Mouse (Mus musculus) embryonic facial prominence, embryonic 13.5 days (tissue): ENCODE data around the gene Fgf8. TPM values are rescaled to one million over a fixed set of nuclear protein-coding genes. Genes with fewer than 3 reads are reported as not detected.
A peak's percentile ranks its signal among the peaks of the same experiment; 100 is the strongest.

ENCODE experiments used
- ATAC-seq: fragments of 200-750 bp; cut with Nextera tagmentation; 2 replicates; pipeline ENCODE4 v1.8.0; 2017; ENCODE audit warnings: low read depth; ENCODE audit not compliant: insufficient number of reproducible peaks, insufficient read depth, low FRiP score, low TSS enrichment
- H3K27ac ChIP-seq: fragments of 300-500 bp; sonication (generic); 2 replicates; pipeline ENCODE4 v1.5.1; 2015; ENCODE audit warnings: moderate library complexity, mild to moderate bottlenecking, inconsistent platforms
- H3K27me3 ChIP-seq: fragments of 300-500 bp; sonication (generic); 2 replicates; pipeline ENCODE4 v1.6.1; 2015; ENCODE audit warnings: mild to moderate bottlenecking, inconsistent platforms
- H3K36me3 ChIP-seq: fragments of 300-500 bp; sonication (generic); 2 replicates; pipeline ENCODE4 v1.6.1; 2015; ENCODE audit warnings: mild to moderate bottlenecking, inconsistent platforms
- H3K4me1 ChIP-seq: fragments of 300-500 bp; sonication (generic); 2 replicates; pipeline ENCODE4 v1.6.1; 2015; ENCODE audit warnings: inconsistent platforms
- H3K4me2 ChIP-seq: fragments of 300-500 bp; sonication (generic); 2 replicates; pipeline ENCODE4 v1.6.1; 2015; ENCODE audit warnings: moderate library complexity, mild to moderate bottlenecking, inconsistent platforms
- H3K4me3 ChIP-seq: fragments of 300-500 bp; sonication (generic); 2 replicates; pipeline ENCODE4 v1.5.1; 2015; ENCODE audit warnings: mild to moderate bottlenecking, inconsistent platforms
- H3K9ac ChIP-seq: fragments of 300-500 bp; sonication (generic); 2 replicates; pipeline ENCODE4 v1.6.1; 2015; ENCODE audit warnings: mild to moderate bottlenecking, inconsistent platforms
- H3K9me3 ChIP-seq: fragments of 300-500 bp; sonication (generic); 2 replicates; pipeline ENCODE4 v1.6.1; 2016; ENCODE audit warnings: inconsistent platforms
- WGBS: fragments of 180-500 bp; shearing (Covaris S2); methylation state at CpG from one replicate; pipeline ENCODE4 v1.1.7; 2015; ENCODE audit warnings: mixed read lengths; 5-methylcytosine and 5-hydroxymethylcytosine counted together
- polyA plus RNA-seq: library from polyadenylated mRNA; unstranded; fragments of >200 nt; fragmentation: Nextera tagmentation; extraction: Ambion mirVana; gene quantifications from 2 replicates; pipeline ENCODE4 v1.2.1, GENCODE M21; 2015

The Fgf8 gene
- polyA plus RNA-seq, 1 experiment from 2014 or later = 2.5 TPM

DNA sequence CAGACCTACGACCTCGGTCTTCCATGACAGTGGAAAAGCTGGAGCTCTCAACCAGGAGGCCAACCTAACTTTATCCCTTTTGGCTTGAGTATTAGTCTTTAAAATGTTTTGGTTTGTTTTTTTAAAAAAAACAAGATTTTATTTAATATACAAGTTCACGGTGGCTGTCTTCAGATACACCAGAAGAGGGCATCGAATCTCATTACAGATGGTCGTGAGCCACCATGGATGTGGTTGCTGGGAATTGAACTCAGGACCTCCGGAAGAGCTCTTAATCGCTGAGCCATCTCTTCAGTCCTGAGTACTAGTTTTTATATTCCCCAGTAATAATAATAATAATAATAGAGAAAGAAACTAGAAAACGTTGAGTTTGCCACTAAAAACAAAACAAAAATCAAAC, 39.0 kb upstream of the Fgf8 start:
- Histone ChIP-seq H3K27ac (no peak overlapping the region), H3K9ac (no peak overlapping the region), H3K36me3 (peaks cover 33% of the 10 kb centered on the region), H3K9me3 (no peaks in the 10 kb centered on the region), H3K4me1 (peaks cover 28% of the 10 kb centered on the region), H3K4me3 (peak overlapping the region; percentile 99), H3K4me2 (peak overlapping the region; percentile 62), H3K27me3 (no peaks in the 10 kb centered on the region)
- WGBS = 60% methylated on average over 8 of the region's 8 CpGs
- ATAC-seq = no peak

- H3K27me3 ChIP-seq = no peaks in the 10 kb centered on the region
- peaks cover 46% of the 10 kb centered on the region for H3K36me3 ChIP-seq
- ATAC-seq = no peak
- peak overlapping the region; percentile 99; the same call in 1 of the 2 replicates for H3K4me3 ChIP-seq
- H3K4me1 ChIP-seq = peaks cover 28% of the 10 kb centered on the region
- H3K27ac ChIP-seq = no peak overlapping the region
- peak overlapping the region; percentile 62 for H3K4me2 ChIP-seq
- H3K9me3 ChIP-seq = no peaks in the 10 kb centered on the region
- peak overlapping the region; percentile 53 for H3K9ac ChIP-seq
- WGBS = 88% methylated on average over 13 of the region's 13 CpGs
These were observed 37.7 kb upstream of the Fgf8 start for GRCm38 (mm10) chr19:45780350-45780915.

- Histone ChIP-seq H3K4me3 (no peak overlapping the region), H3K4me2 (no peak overlapping the region), H3K9ac (no peak overlapping the region), H3K27me3 (no peaks in the 10 kb centered on the region), H3K4me1 (peaks cover 12% of the 10 kb centered on the region), H3K36me3 (peaks cover 90% of the 10 kb centered on the region), H3K9me3 (no peaks in the 10 kb centered on the region), H3K27ac (no peak overlapping the region)
- 83% methylated on average over 2 of the region's 2 CpGs for WGBS
- ATAC-seq = no peak
These were observed 32.8 kb upstream of the Fgf8 start for GRCm38 (mm10) chr19:45775486-45775885.

DNA sequence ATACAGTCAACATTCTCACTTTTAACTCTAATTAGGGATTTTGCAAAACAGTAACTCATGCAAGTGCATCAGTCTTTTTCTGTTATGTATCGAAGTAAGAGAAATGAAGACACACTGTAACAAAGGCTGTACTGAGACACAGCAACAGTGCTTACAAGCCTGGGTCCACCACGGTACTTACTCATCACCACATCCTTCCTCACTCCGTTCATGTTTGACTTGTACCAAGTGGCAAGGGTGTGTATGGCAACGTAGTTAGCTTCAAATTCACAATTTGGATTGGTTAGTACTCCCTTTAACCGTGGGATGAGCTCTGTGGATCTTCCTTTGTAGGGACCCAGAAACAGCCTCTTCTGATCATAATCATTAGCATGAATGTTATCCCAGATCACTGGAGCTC, 28.8 kb upstream of the Fgf8 start:
- Histone ChIP-seq H3K36me3 (peaks cover 97% of the 10 kb centered on the region), H3K9ac (no peak overlapping the region), H3K27ac (no peak overlapping the region), H3K4me1 (no peaks in the 10 kb centered on the region), H3K4me2 (no peak overlapping the region), H3K27me3 (no peaks in the 10 kb centered on the region), H3K4me3 (no peak overlapping the region), H3K9me3 (no peaks in the 10 kb centered on the region)
- WGBS = 92% methylated on average over 5 of the region's 5 CpGs
- no peak for ATAC-seq

DNA sequence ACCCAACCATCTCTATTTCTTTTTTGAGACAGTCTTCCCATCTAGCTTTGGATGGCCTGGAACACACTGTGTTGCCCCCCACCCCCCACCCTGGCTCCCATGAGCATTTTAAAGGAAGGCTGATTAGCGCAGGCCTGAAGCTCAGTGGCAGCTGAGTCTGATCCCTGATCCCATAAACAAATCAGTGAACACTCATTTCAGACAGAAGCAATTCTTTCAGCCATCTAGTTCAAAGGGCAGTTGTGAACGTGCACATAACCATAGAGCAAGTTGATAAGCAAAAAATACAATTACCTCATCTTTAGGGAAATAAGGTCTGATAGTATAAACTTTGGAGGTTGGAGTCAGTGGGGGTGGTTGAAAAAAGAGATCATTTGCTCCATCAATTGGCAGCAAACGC, 18.1 kb upstream of the Fgf8 start:
- ATAC-seq = no peak
- Histone ChIP-seq H3K4me2 (no peak overlapping the region), H3K4me1 (no peaks in the 10 kb centered on the region), H3K27ac (no peak overlapping the region), H3K4me3 (no peak overlapping the region), H3K27me3 (no peaks in the 10 kb centered on the region), H3K36me3 (peaks cover 90% of the 10 kb centered on the region), H3K9me3 (no peaks in the 10 kb centered on the region), H3K9ac (no peak overlapping the region)
- WGBS = 86% methylated on average over 3 of the region's 3 CpGs

- Histone ChIP-seq H3K9ac (no peak overlapping the region), H3K4me1 (no peaks in the 10 kb centered on the region), H3K4me3 (no peak overlapping the region), H3K36me3 (peaks cover 90% of the 10 kb centered on the region), H3K9me3 (no peaks in the 10 kb centered on the region), H3K27ac (no peak overlapping the region), H3K27me3 (no peaks in the 10 kb centered on the region), H3K4me2 (no peak overlapping the region)
- WGBS = 88% methylated on average over 5 of the region's 5 CpGs
- no peak for ATAC-seq
These were observed 16.0 kb upstream of the Fgf8 start for GRCm38 (mm10) chr19:45758671-45759070.

- 91% methylated on average over 3 of the region's 3 CpGs for WGBS
- Histone ChIP-seq H3K9ac (no peak overlapping the region), H3K4me2 (no peak overlapping the region), H3K9me3 (no peaks in the 10 kb centered on the region), H3K27ac (no peak overlapping the region), H3K36me3 (peaks cover 68% of the 10 kb centered on the region), H3K4me3 (no peak overlapping the region), H3K4me1 (peaks cover 13% of the 10 kb centered on the region), H3K27me3 (no peaks in the 10 kb centered on the region)
- no peak for ATAC-seq
These were observed 10.8 kb upstream of the Fgf8 start for GRCm38 (mm10) chr19:45753551-45753950.

- no peaks in the 10 kb centered on the region for H3K9me3 ChIP-seq
- ATAC-seq = no peak
- H3K4me3 ChIP-seq = no peak overlapping the region
- 87% methylated on average over 7 of the region's 7 CpGs for WGBS
- no peak overlapping the region for H3K4me2 ChIP-seq
- H3K27me3 ChIP-seq = peaks cover 5% of the 10 kb centered on the region
- H3K27ac ChIP-seq = no peak overlapping the region
- no peak overlapping the region for H3K9ac ChIP-seq
- H3K4me1 ChIP-seq = peaks cover 24% of the 10 kb centered on the region
- H3K36me3 ChIP-seq = peaks cover 51% of the 10 kb centered on the region
These were observed 9.2 kb upstream of the Fgf8 start for GRCm38 (mm10) chr19:45751881-45752280.

GRCm38 (mm10) chr19:45749243-45750043, 6.7 kb upstream of the Fgf8 start, which contains the start of gene Npm3:
Gene Npm3, minus strand, starts transcription at chr19:45749591.
- peak within 1 kb of the TSS; percentile 94 for H3K4me2 ChIP-seq
- under 1% methylated on average over 59 of the region's 60 CpGs for WGBS
- no peaks in the 10 kb centered on the region for H3K9me3 ChIP-seq
- H3K9ac ChIP-seq = peak within 1 kb of the TSS; percentile 93
- ATAC-seq = peak; percentile 65
- peaks cover 29% of the 10 kb centered on the region for H3K27me3 ChIP-seq
- H3K4me3 ChIP-seq = peak within 1 kb of the TSS; percentile 92
- H3K36me3 ChIP-seq = peaks cover 28% of the 10 kb centered on the region
- H3K4me1 ChIP-seq = peaks cover 38% of the 10 kb centered on the region
- 0 out of 2 replicates have a peak within 1 kb of the TSS, but pooled peaks have one; percentile 57 for H3K27ac ChIP-seq

DNA sequence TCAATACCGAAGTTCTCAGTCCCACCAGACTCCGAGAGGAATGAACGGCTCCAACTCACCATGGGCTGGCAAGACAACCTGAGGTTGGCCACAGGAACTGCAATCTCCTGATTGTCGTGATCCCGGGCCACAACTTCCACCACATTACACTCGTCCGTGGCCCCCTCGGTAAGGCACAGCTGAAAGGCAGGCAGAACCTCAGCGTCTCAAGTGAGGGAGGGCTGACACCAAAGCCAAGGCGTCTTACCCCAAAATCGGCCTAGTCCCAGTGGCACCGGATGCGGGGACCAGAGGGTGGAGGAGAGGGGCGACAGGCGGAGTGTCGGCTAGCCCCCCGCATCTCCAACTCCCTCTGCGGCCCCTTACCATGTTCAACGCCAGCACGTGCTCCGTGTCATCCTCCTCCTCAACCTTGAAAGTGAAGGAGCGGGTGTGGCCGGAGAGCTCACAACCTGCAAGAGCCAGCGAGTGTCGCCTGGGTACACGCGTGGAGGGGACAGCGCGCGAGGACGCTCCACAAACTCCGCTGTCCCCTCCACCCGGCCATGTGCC, 6.1 kb upstream of the Fgf8 start:
- WGBS = 1% methylated on average over 33 of the region's 33 CpGs
- Histone ChIP-seq H3K4me1 (peaks cover 38% of the 10 kb centered on the region), H3K27ac (no peak overlapping the region)

GRCm38 (mm10) chr19:45748206-45748605, 5.5 kb upstream of the Fgf8 start:
- no peak overlapping the region for H3K27ac ChIP-seq
- peaks cover 16% of the 10 kb centered on the region for H3K36me3 ChIP-seq
- H3K27me3 ChIP-seq = peaks cover 42% of the 10 kb centered on the region
- no peak for ATAC-seq
- H3K4me1 ChIP-seq = peaks cover 43% of the 10 kb centered on the region
- peak overlapping the region; percentile 94 for H3K4me2 ChIP-seq
- 48% methylated on average over 9 of the region's 9 CpGs for WGBS
- H3K9me3 ChIP-seq = no peaks in the 10 kb centered on the region
- peak overlapping the region; percentile 93; the same call in 1 of the 2 replicates for H3K9ac ChIP-seq
- peak overlapping the region; percentile 92 for H3K4me3 ChIP-seq

More for the DNA sequence above, 6.1 kb upstream of the Fgf8 start:
- Histone ChIP-seq H3K9me3 (no peaks in the 10 kb centered on the region), H3K4me2 (peak overlapping the region; percentile 94), H3K9ac (peak overlapping the region; percentile 93), H3K27me3 (peaks cover 36% of the 10 kb centered on the region), H3K36me3 (peaks cover 21% of the 10 kb centered on the region), H3K4me3 (peak overlapping the region; percentile 92)
- peak; percentile 11; the same call in 1 of the 2 replicates for ATAC-seq
